9 mouse cellular contexts compared by ENCODE assay signal in genomic region chr7:19558965-19559364, GRCm38 (mm10). TPM values are rescaled to one million over a fixed set of nuclear protein-coding genes. Genes with fewer than 3 reads are reported as not detected.
A peak's percentile ranks its signal among the peaks of the same experiment; 100 is the strongest.
DNase-seq lines count a peak whose midpoint lies in the region; ATAC-seq and TF ChIP-seq lines count a peak whose summit lies in the region.
"Had no signal": no experiment of that assay in that cellular context is flagged by ENCODE, and none has a peak within 500 bp of the region (broad histone marks: within the 10 kb centered on the region; RNA-seq: fewer than 3 reads in every experiment).

No protein-coding gene starts in this region.

- peak; percentile 44 for TF ChIP-seq CTCF in gastrocnemius, adult 2 months (IDR thresholded peaks at IDR 0.05)

- H3K27ac ChIP-seq in gastrocnemius, adult 2 months = peak overlapping the region; percentile 98
- H3K27ac ChIP-seq in hindbrain, embryonic 14.5 days = no peak overlapping the region
- no peak overlapping the region for H3K27ac ChIP-seq in midbrain, embryonic 16.5 days (ENCODE audit: low read length)
- H3K27ac ChIP-seq in heart, embryonic 10.5 days = no peak overlapping the region

- ATAC-seq in hindbrain, embryonic 14.5 days (ENCODE audit: low FRiP score) = no peak
- no peak for ATAC-seq in midbrain, embryonic 16.5 days
- ATAC-seq: Patski had no signal

- peak overlapping the region; percentile 8; the same call in 1 of the 2 replicates for H3K9ac ChIP-seq in hindbrain, embryonic 14.5 days
- peak overlapping the region; percentile 11; the same call in 1 of the 2 replicates for H3K9ac ChIP-seq in midbrain, embryonic 16.5 days (ENCODE audit: low read depth, low read length)

- intact Hi-C loops in gastrocnemius, adult 2 months (cut with DNase I) = no loop called here
- intact Hi-C loops in left cerebral cortex, postnatal 36 days (cut with DNase I) = no loop called here

- H3K4me3 ChIP-seq in gastrocnemius, adult 2 months = peak overlapping the region; percentile 11
- H3K4me3 ChIP-seq in hindbrain, embryonic 14.5 days (replicated peaks; ENCODE audit: low read length) = 0 out of 2 replicates have a peak overlapping the region, but pooled peaks have one; percentile 5
- H3K4me3 ChIP-seq in midbrain, embryonic 16.5 days (ENCODE audit: low read depth, low read length) = no peak overlapping the region
- H3K4me3 ChIP-seq in heart, embryonic 10.5 days = no peak overlapping the region

- peak overlapping the region; percentile 97 for H3K4me2 ChIP-seq in hindbrain, embryonic 14.5 days (replicated peaks)
- H3K4me2 ChIP-seq in midbrain, embryonic 16.5 days (ENCODE audit: low read length) = peak overlapping the region; percentile 15

- no peaks in the 10 kb centered on the region for H3K27me3 ChIP-seq in hindbrain, embryonic 14.5 days (ENCODE audit: control insufficient read depth, insufficient read depth, low read length)
- H3K27me3 ChIP-seq in midbrain, embryonic 16.5 days (ENCODE audit: control insufficient read depth, insufficient read depth, low read depth, low read length) = no peaks in the 10 kb centered on the region
- no peaks in the 10 kb centered on the region for H3K27me3 ChIP-seq in heart, embryonic 10.5 days (ENCODE audit: insufficient read depth, poor library complexity, severe bottlenecking)
- H3K27me3 ChIP-seq: Patski had no signal

- no peaks in the 10 kb centered on the region for H3K9me3 ChIP-seq in hindbrain, embryonic 14.5 days (ENCODE audit: control insufficient read depth, low read length)
- H3K9me3 ChIP-seq in midbrain, embryonic 16.5 days (replicated peaks; ENCODE audit: control insufficient read depth, low read length, poor library complexity, severe bottlenecking) = no peaks in the 10 kb centered on the region
- H3K9me3 ChIP-seq in heart, embryonic 10.5 days = no peaks in the 10 kb centered on the region

- peaks cover 36% of the 10 kb centered on the region for H3K4me1 ChIP-seq in hindbrain, embryonic 14.5 days (replicated peaks; ENCODE audit: control insufficient read depth, insufficient read depth, low read length)
- H3K4me1 ChIP-seq in midbrain, embryonic 16.5 days (ENCODE audit: control insufficient read depth, insufficient read depth, low read length) = peaks cover 43% of the 10 kb centered on the region
- H3K4me1 ChIP-seq in heart, embryonic 10.5 days = peaks cover 68% of the 10 kb centered on the region

- peaks cover 12% of the 10 kb centered on the region; the same call in 1 of the 2 replicates for H3K36me3 ChIP-seq in hindbrain, embryonic 14.5 days (replicated peaks; ENCODE audit: control insufficient read depth, insufficient read depth)
- 0 out of 2 replicates have a peak, but pooled peaks cover under 1% of the 10 kb centered on the region for H3K36me3 ChIP-seq in midbrain, embryonic 16.5 days (ENCODE audit: control insufficient read depth, insufficient read depth, low read length)
- H3K36me3 ChIP-seq in heart, embryonic 10.5 days = peaks cover 30% of the 10 kb centered on the region

- DNase-seq in gastrocnemius, adult 2 months = no peak
- no peak for DNase-seq in gastrocnemius, postnatal 4 days (ENCODE audit: low spot score in 2 of 2)
- DNase-seq in ES-CJ7 (ENCODE audit: low read depth, low spot score) = peak; percentile 60
- peak; percentile 47 for DNase-seq in hindbrain, embryonic 14.5 days (ENCODE audit: low spot score)
- DNase-seq in cerebellum, adult 8-10 months = no peak
- no peak for DNase-seq in heart, embryonic 10.5 days (ENCODE audit: low spot score)
- DNase-seq in left cerebral cortex, postnatal 36 days (ENCODE audit: low spot score in 2 of 2) = no peak

- 30% methylated on average over 2 of the region's 2 CpGs for WGBS in hindbrain, embryonic 14.5 days
- WGBS in midbrain, embryonic 16.5 days = 43% methylated on average over 2 of the region's 2 CpGs
- 32% methylated on average over 2 of the region's 2 CpGs for WGBS in heart, embryonic 10.5 days

RNA-seq across cellular contexts. Expression of gene Ppp1r37, which starts 3.9 kb away (rescaled TPM):
- total RNA-seq in gastrocnemius, adult 2 months (2021) = 10 to 100 TPM; 48.4 to 49.1 TPM
- 10 to 100 TPM; 44.7 to 46.6 TPM for total RNA-seq in gastrocnemius, postnatal 4 days (2021)
- 12.7 and 12.9 TPM in 2 replicates for polyA plus RNA-seq in hindbrain, embryonic 14.5 days (2014; fragmentation: Nextera tagmentation; extraction: Ambion mirVana)
- 34.7 and 37.8 TPM in 2 replicates for polyA plus RNA-seq in midbrain, embryonic 16.5 days (2015; fragmentation: Nextera tagmentation; extraction: Ambion mirVana)
- 17.9 and 30.0 TPM in 2 replicates for polyA plus RNA-seq in heart, embryonic 10.5 days (2016; fragmentation: Nextera tagmentation; extraction: Ambion mirVana)
- 100 to 1,000 TPM; 135 to 140 TPM for total RNA-seq in left cerebral cortex, postnatal 36 days (2021)

RNA-seq across cellular contexts. Expression of gene Zfp296, which starts 18.1 kb away (rescaled TPM):
- total RNA-seq in gastrocnemius, adult 2 months (2021) = under 1 TPM; 0.45 to 0.51 TPM
- total RNA-seq in gastrocnemius, postnatal 4 days (2021) = under 1 TPM in 1 of 2 experiments, not detected in 1; 0.17 TPM
- polyA plus RNA-seq in hindbrain, embryonic 14.5 days (2014; fragmentation: Nextera tagmentation; extraction: Ambion mirVana) = 0.13 and 0.16 TPM in 2 replicates
- polyA plus RNA-seq in midbrain, embryonic 16.5 days (2015; fragmentation: Nextera tagmentation; extraction: Ambion mirVana) = 0.11 and 0.14 TPM in 2 replicates
- 0.41 and 0.69 TPM in 2 replicates for polyA plus RNA-seq in heart, embryonic 10.5 days (2016; fragmentation: Nextera tagmentation; extraction: Ambion mirVana)
- 1 to 10 TPM; 1.2 to 1.3 TPM for total RNA-seq in left cerebral cortex, postnatal 36 days (2021)

RNA-seq across cellular contexts. Expression of gene Gemin7, which starts 18.4 kb away (rescaled TPM):
- total RNA-seq in gastrocnemius, adult 2 months (2021) = 10 to 100 TPM; 73.4 to 74.2 TPM
- total RNA-seq in gastrocnemius, postnatal 4 days (2021) = 10 to 100 TPM; 52.3 to 56.4 TPM
- 141 and 157 TPM in 2 replicates for polyA plus RNA-seq in hindbrain, embryonic 14.5 days (2014; fragmentation: Nextera tagmentation; extraction: Ambion mirVana)
- polyA plus RNA-seq in midbrain, embryonic 16.5 days (2015; fragmentation: Nextera tagmentation; extraction: Ambion mirVana) = 143 and 145 TPM in 2 replicates
- polyA plus RNA-seq in heart, embryonic 10.5 days (2016; fragmentation: Nextera tagmentation; extraction: Ambion mirVana) = 149 and 182 TPM in 2 replicates
- total RNA-seq in left cerebral cortex, postnatal 36 days (2021) = 10 to 100 TPM; 52.6 to 54.1 TPM

RNA-seq across cellular contexts. Expression of gene Nkpd1, which starts 41.3 kb away (rescaled TPM):
- not detected for total RNA-seq in gastrocnemius, adult 2 months (2021)
- total RNA-seq in gastrocnemius, postnatal 4 days (2021) = under 1 TPM; 0.10 to 0.12 TPM
- polyA plus RNA-seq in hindbrain, embryonic 14.5 days (2014; fragmentation: Nextera tagmentation; extraction: Ambion mirVana) = 0.98 and 1.1 TPM in 2 replicates
- 0.88 and 0.92 TPM in 2 replicates for polyA plus RNA-seq in midbrain, embryonic 16.5 days (2015; fragmentation: Nextera tagmentation; extraction: Ambion mirVana)
- 0.09 and 0.14 TPM in 2 replicates for polyA plus RNA-seq in heart, embryonic 10.5 days (2016; fragmentation: Nextera tagmentation; extraction: Ambion mirVana)
- total RNA-seq in left cerebral cortex, postnatal 36 days (2021) = under 1 TPM; 0.68 to 0.94 TPM

RNA-seq across cellular contexts. Expression of gene Clasrp, which starts 45.3 kb away (rescaled TPM):
- 10 to 100 TPM; 13.7 to 15.1 TPM for total RNA-seq in gastrocnemius, adult 2 months (2021)
- total RNA-seq in gastrocnemius, postnatal 4 days (2021) = 10 to 100 TPM; 29.9 to 32.8 TPM
- polyA plus RNA-seq in hindbrain, embryonic 14.5 days (2014; fragmentation: Nextera tagmentation; extraction: Ambion mirVana) = 41.6 and 47.6 TPM in 2 replicates
- polyA plus RNA-seq in midbrain, embryonic 16.5 days (2015; fragmentation: Nextera tagmentation; extraction: Ambion mirVana) = 58.6 TPM in 2 replicates
- 38.7 and 47.6 TPM in 2 replicates for polyA plus RNA-seq in heart, embryonic 10.5 days (2016; fragmentation: Nextera tagmentation; extraction: Ambion mirVana)
- total RNA-seq in left cerebral cortex, postnatal 36 days (2021) = 100 to 1,000 TPM in 1 of 2 experiments, 10 to 100 TPM in 1; 65.1 to 110 TPM

Comparison
In these comparisons a context has a peak if more than half of its experiments do, and no peak if none do; other contexts are left out.
1. DNase-seq: peak in ES-CJ7 (single experiment) and hindbrain, embryonic 14.5 days (single experiment); none in gastrocnemius, adult 2 months (single experiment), gastrocnemius, postnatal 4 days (0 of 2), cerebellum, adult 8-10 months (single experiment), heart, embryonic 10.5 days (single experiment) and left cerebral cortex, postnatal 36 days (0 of 2).
2. H3K4me3 ChIP-seq: peak in gastrocnemius, adult 2 months (single experiment) and hindbrain, embryonic 14.5 days (single experiment); none in midbrain, embryonic 16.5 days (single experiment) and heart, embryonic 10.5 days (single experiment).